Mouse (Mus musculus) cerebellum, adult 2 months (tissue): ENCODE data around the gene Abhd2. TPM values are rescaled to one million over a fixed set of nuclear protein-coding genes. Genes with fewer than 3 reads are reported as not detected.

Experiments used
- DNase-seq, 2 experiments: peaks; one replicate each; pipeline ENCODE4 v3.0.0; 2021
- H3K27ac ChIP-seq: fragments of 200-500 bp; 2 replicates; pipeline ENCODE4 v1.5.1; 2012; ENCODE audit warnings: low read length, control low read depth, inconsistent platforms; ENCODE audit not compliant: insufficient read depth
- H3K27me3 ChIP-seq: fragments of 200-500 bp; 2 replicates; pipeline ENCODE4 v1.6.1; 2012; ENCODE audit warnings: inconsistent platforms, mild to moderate bottlenecking, low read length, moderate library complexity; ENCODE audit not compliant: control insufficient read depth, insufficient read depth
- H3K4me1 ChIP-seq: fragments of 200-500 bp; 2 replicates; pipeline ENCODE4 v1.6.1; 2011; ENCODE audit warnings: low read length; ENCODE audit not compliant: control insufficient read depth, insufficient read depth
- H3K4me3 ChIP-seq: fragments of 200-500 bp; replicated peaks from 2 replicates; pipeline ENCODE3; 2011; ENCODE audit warnings: mild to moderate bottlenecking, low read depth, low read length, control low read depth; ENCODE audit not compliant: insufficient read depth
- CTCF ChIP-seq: fragments of 200-500 bp; IDR thresholded peaks from 2 replicates; pipeline ENCODE4 v1.5.1; 2011; ENCODE audit warnings: low read depth, mild to moderate bottlenecking, control low read depth, low read length, moderate library complexity, borderline replicate concordance; ENCODE audit not compliant: insufficient read depth
- POLR2A ChIP-seq: fragments of 200-500 bp; IDR thresholded peaks from 2 replicates; pipeline ENCODE4 v1.6.1; 2011; ENCODE audit warnings: low read length, control low read depth, borderline replicate concordance; ENCODE audit not compliant: insufficient read depth
- WGBS: fragments of 180-500 bp; shearing (Covaris S2); methylation state at CpG from one replicate; pipeline ENCODE4 v1.1.7; 2018; 5-methylcytosine and 5-hydroxymethylcytosine counted together
- polyA plus RNA-seq: library from polyadenylated mRNA; depleted of rRNA; stranded (reverse); fragments of >200 nt; gene quantifications from 2 replicates; pipeline ENCODE4 v1.2.3, GENCODE M21; 2012; rRNA removed

Gene Abhd2
- polyA plus RNA-seq, 1 experiment: 22.0 TPM

DNA sequence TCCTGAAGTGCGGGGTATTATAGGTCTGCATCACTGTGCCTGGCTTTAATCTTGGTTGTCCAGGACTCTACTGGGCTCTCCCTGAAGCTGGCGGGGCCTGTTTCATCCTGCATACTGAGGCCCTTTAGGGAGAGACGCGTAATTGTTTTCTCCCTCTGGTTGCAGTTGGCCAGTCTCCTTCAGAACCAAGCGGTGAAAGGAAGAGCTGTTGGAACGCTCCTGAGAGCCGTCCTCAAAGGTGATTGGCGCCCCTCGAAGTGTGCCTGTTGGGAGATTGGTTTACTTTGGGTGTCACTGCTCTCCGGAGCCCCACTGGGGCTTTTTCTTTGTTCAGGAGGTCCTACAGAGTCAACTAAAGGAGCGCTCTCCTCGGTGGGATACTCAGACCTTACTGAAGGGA, 126.0 kb downstream of the Abhd2 start:
- no peak for DNase-seq
- 70% methylated on average over 12 of the region's 12 CpGs for WGBS
- Histone ChIP-seq H3K27me3 (no peaks in the 10 kb centered on the region), H3K4me3 (no peak overlapping the region), H3K4me1 (no peaks in the 10 kb centered on the region), H3K27ac (no peak overlapping the region)
- TF ChIP-seq POLR2A (no peak), CTCF (no peak)

DNA sequence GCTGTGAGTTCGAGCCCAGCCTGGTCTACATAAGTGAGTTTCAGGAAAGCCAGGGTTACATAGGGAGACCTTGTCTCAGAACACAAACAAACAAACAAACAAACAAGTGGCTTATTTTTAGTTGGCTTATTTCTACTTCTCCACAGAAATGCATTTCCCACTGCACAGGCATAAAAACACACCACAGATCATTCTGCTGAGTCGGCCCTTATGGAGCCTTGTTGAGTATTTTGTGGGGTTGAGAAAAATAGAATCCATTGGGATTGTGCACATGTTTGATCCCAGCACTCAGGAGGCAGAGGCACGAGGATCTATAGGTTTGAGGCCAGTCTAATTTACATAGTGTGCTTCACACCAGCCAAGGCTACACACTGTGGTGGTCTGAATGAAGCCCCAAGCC, 127.3 kb downstream of the Abhd2 start:
- Histone ChIP-seq H3K27ac (no peak overlapping the region), H3K4me3 (no peak overlapping the region), H3K4me1 (no peaks in the 10 kb centered on the region), H3K27me3 (no peaks in the 10 kb centered on the region)
- WGBS: 83% methylated on average over 3 of the region's 3 CpGs
- TF ChIP-seq POLR2A (no peak), CTCF (no peak)
- no peak for DNase-seq

DNA sequence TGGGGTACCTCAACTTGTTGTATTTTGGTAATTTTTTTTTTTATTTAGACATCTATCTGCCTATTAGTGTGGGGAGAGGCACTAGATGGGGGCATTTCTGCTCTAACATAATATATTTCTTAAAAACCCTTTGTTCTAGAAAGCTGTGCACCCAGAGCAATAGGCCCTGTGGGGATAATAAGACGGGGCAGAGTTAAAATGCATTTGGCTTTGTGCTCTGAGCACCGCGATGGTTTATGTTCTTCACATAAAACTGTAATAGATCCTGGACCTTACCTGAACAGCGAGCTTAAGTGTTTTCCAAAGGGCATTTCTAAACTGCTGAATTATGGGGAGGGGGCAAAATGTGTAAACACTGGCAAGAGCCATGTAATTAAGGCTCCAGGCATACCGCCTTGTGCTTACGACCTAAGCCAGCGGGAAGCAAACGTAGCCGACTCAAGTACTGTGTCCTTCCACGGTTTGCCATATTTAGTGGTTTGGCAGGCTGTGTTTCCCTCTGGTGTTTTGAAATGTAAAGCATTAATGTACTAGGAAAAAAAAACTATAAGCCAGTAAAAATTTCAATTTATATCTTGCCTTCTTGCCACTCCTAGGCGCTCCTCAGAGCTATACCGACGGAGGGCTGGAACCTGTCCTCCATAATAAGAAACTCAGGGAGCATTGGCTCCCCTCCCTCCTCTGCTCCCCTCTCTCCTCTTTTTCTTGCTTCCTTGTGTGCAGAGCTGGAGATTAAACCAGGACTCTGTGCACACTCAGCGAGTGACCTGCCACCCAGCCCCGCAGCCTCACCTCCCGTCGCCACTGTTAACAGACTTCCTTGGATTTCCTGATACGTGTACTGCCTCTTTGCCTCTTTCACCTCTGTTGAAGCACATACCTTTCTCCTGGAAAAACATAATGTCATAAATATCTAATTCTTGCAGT, 141.7 kb downstream of the Abhd2 start:
- TF ChIP-seq CTCF (no peak), POLR2A (no peak)
- no peak for DNase-seq
- no peak overlapping the region for H3K4me3 ChIP-seq
- no peak overlapping the region for H3K27ac ChIP-seq
- WGBS: 90% methylated on average over 18 of the region's 18 CpGs
- H3K4me1 ChIP-seq: no peaks in the 10 kb centered on the region
- no peaks in the 10 kb centered on the region for H3K27me3 ChIP-seq

Other genes starting within 250 kb of the Abhd2 start
- 3.3 and 5.6 TPM in 2 replicates for gene Acan, start 219.7 kb upstream of the Abhd2 start, polyA plus RNA-seq
- gene Hapln3, start 142.2 kb upstream of the Abhd2 start, polyA plus RNA-seq: 0.79 and 0.87 TPM in 2 replicates
- gene Mfge8, start 124.1 kb upstream of the Abhd2 start, polyA plus RNA-seq: 83.7 and 90.9 TPM in 2 replicates
- gene Rlbp1, start 113.8 kb downstream of the Abhd2 start, polyA plus RNA-seq: 9.8 and 13.9 TPM in 2 replicates
- gene Fanci, start 118.7 kb downstream of the Abhd2 start, polyA plus RNA-seq: 0.33 and 0.34 TPM in 2 replicates
- 69.9 and 72.8 TPM in 2 replicates for gene Polg, start 193.2 kb downstream of the Abhd2 start, polyA plus RNA-seq